Mouse (Mus musculus): ENCODE data around the gene Lgmn. TPM values are rescaled to one million over a fixed set of nuclear protein-coding genes. Genes with fewer than 3 reads are reported as not detected.

The Lgmn gene
- polyA plus RNA-seq, 2 experiments: 36.3 to 59.7 TPM

DNA sequence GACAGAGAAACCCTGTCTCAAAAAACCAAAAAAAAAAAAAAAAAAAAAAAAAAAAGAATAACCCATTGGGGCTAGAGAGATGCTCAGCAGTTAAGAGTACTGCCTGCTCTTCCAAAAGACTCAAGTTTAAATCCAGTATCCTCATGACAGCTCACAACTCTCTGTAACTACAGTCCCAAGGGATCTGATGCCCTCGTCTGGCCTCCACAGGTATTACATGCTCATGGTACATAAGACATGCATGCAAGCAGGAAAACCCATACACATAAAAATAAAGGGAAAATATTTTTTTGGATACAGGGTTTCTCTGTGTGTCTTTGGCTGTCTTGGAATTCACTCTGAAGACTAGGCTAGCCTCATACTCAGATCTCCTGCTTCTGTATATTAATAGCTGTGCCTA, 93.1 kb downstream of the Lgmn start:
- H3K27me3 ChIP-seq (ENCODE audit: control insufficient read depth, insufficient read depth, low read length): no peaks in the 10 kb centered on the region
- DNase-seq (ENCODE audit: low read depth in 3 of 3, low spot score in 3 of 3): peak in 1 of 3 experiments; percentile 24
- 10% methylated on average over 1 of the region's 1 CpGs for WGBS (ENCODE audit: insufficient replicate concordance)
- TF ChIP-seq CTCF (IDR thresholded peaks at IDR 0.05; ENCODE audit: low read depth): peak; percentile 66
- no peak for TF ChIP-seq EP300 (IDR thresholded peaks at IDR 0.05; ENCODE audit: low read depth)
- H3K4me2 ChIP-seq (ENCODE audit: low read depth): no peak overlapping the region
- no peak for ATAC-seq (ENCODE audit: insufficient read depth)
- no peaks in the 10 kb centered on the region for H3K36me3 ChIP-seq (replicated peaks; ENCODE audit: control insufficient read depth, insufficient read depth, low read depth)
- 0 out of 4 replicates have a peak, but pooled peaks cover 0 to 3% of the 10 kb centered on the region in 2 experiments for H3K4me1 ChIP-seq (replicated peaks; ENCODE audit: control insufficient read depth in 2 of 2, insufficient read depth in 2 of 2, low read length in 1 of 2)
- H3K9me3 ChIP-seq (ENCODE audit: control insufficient read depth, low read length): no peaks in the 10 kb centered on the region
- no peak overlapping the region for H3K4me3 ChIP-seq (ENCODE audit: insufficient read depth in 1 of 2, low read depth in 2 of 2, low read length in 2 of 2)
- no peak overlapping the region for H3K27ac ChIP-seq
- H3K9ac ChIP-seq (replicated peaks): no peak overlapping the region

DNA sequence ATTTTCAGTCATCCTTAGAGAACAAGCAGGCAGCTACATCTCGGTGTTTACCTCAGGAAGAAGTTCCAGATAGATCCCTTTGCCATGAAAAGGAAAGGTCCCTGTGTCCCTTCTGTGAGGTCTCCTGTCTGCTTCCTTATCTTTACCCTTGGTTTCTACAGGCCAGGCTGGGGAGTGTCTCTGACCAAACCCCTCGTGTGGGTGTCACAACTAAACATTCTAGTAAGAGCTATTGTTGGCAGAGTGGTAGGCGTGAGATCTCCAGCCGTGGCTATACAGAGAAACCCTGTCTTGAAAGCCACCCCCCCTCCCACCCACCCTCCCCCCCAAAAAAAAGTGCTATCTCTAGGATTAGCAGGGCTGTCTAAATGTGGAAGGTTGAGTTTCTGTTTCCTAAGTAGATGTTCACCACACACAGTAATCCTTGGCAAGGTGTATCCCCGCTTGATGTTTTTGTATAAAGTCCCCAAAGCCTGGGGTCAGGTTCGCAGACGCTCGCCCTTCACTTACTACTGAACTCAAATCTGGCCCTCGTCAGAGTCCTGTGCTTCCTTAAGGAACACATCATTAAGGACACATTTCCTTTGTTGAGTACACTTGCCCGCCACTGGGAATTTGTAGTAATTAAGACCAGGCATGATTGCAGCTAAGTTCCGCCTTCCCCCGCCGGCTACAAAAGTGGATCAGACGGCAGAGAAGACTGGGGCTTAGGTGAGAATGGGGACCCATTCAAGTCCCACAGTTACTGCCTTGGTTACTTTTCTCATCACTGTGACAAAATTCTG, 94.4 kb downstream of the Lgmn start:
- H3K4me3 ChIP-seq (ENCODE audit: insufficient read depth in 1 of 2, low read depth in 2 of 2, low read length in 2 of 2): no peak overlapping the region
- no peaks in the 10 kb centered on the region for H3K9me3 ChIP-seq (ENCODE audit: control insufficient read depth, low read length)
- no peak overlapping the region for H3K27ac ChIP-seq
- no peak for ATAC-seq (ENCODE audit: insufficient read depth)
- no peak for DNase-seq (ENCODE audit: low read depth in 3 of 3, low spot score in 3 of 3)
- 66% methylated on average over 14 of the region's 14 CpGs for WGBS (ENCODE audit: insufficient replicate concordance)
- H3K4me1 ChIP-seq (replicated peaks; ENCODE audit: control insufficient read depth in 2 of 2, insufficient read depth in 2 of 2, low read length in 1 of 2): no peaks in the 10 kb centered on the region
- no peaks in the 10 kb centered on the region for H3K36me3 ChIP-seq (replicated peaks; ENCODE audit: control insufficient read depth, insufficient read depth, low read depth)
- TF ChIP-seq EP300 (IDR thresholded peaks at IDR 0.05; ENCODE audit: low read depth): no peak
- no peak for TF ChIP-seq CTCF (IDR thresholded peaks at IDR 0.05; ENCODE audit: low read depth)
- H3K9ac ChIP-seq (replicated peaks): no peak overlapping the region
- no peaks in the 10 kb centered on the region for H3K27me3 ChIP-seq (ENCODE audit: control insufficient read depth, insufficient read depth, low read length)
- no peak overlapping the region for H3K4me2 ChIP-seq (ENCODE audit: low read depth)

Other genes starting within 250 kb of the Lgmn start
- 3.1 and 3.2 TPM in 2 replicates for gene Rin3, start 156.8 kb downstream of the Lgmn start, polyA plus RNA-seq (2012; rRNA removed)
- 4.5 and 5.2 TPM in 2 replicates for gene Rin3, start 156.8 kb downstream of the Lgmn start, polyA plus RNA-seq (2014; fragmentation: Nextera tagmentation; extraction: Ambion mirVana)
- gene Golga5, start 29.3 kb upstream of the Lgmn start, polyA plus RNA-seq (2012; rRNA removed): 5.2 and 10.1 TPM in 2 replicates
- gene Golga5, start 29.3 kb upstream of the Lgmn start, polyA plus RNA-seq (2014; fragmentation: Nextera tagmentation; extraction: Ambion mirVana): 12.8 and 14.0 TPM in 2 replicates
- gene Chga, start 115.2 kb upstream of the Lgmn start, polyA plus RNA-seq (2012; rRNA removed): 0.87 and 1.2 TPM in 2 replicates
- gene Chga, start 115.2 kb upstream of the Lgmn start, polyA plus RNA-seq (2014; fragmentation: Nextera tagmentation; extraction: Ambion mirVana): 1.9 and 2.7 TPM in 2 replicates

Measured in liver, embryonic 14.5 days (tissue).